Mouse (Mus musculus): ENCODE measurements at regions not wholly inside any gene's neighbourhood (a gene's known extent, or its start where the extent isn't known, plus 50 kb on each side); places are given as distances from the start of the nearest gene placed in this dataset.

- Histone ChIP-seq H3K4me3 (ENCODE audit: low read length) (no peak overlapping the region), H3K9me3 (ENCODE audit: low read length) (0 out of 2 replicates have a peak, but pooled peaks cover 4% of the 10 kb centered on the region), H3K27ac (no peak overlapping the region), H3K36me3 (ENCODE audit: insufficient read depth, low read length) (no peaks in the 10 kb centered on the region), H3K27me3 (ENCODE audit: insufficient read depth, low read length) (no peaks in the 10 kb centered on the region), H3K4me2 (ENCODE audit: low read depth, low read length) (no peak overlapping the region), H3K4me1 (ENCODE audit: insufficient read depth, low read length) (no peaks in the 10 kb centered on the region), H3K9ac (replicated peaks; ENCODE audit: low read length) (no peak overlapping the region)
- ATAC-seq (no peak), DNase-seq (ENCODE audit: low spot score) (no peak)
- no peak for TF ChIP-seq CTCF (IDR thresholded peaks at IDR 0.05; ENCODE audit: low read depth)
- 88% methylated on average over 6 of the region's 6 CpGs for WGBS
Measured at GRCm38 (mm10) chr4:124422406-124422805, 188.2 kb downstream of the 3100002H09Rik start.

GRCm38 (mm10) chr4:124418431-124418830 is 192.2 kb downstream of the 3100002H09Rik start:
- TF ChIP-seq CTCF (IDR thresholded peaks at IDR 0.05; ENCODE audit: low read depth): no peak
- no peak overlapping the region for H3K4me2 ChIP-seq (ENCODE audit: low read depth, low read length)
- no peaks in the 10 kb centered on the region for H3K4me1 ChIP-seq (ENCODE audit: insufficient read depth, low read length)
- H3K27me3 ChIP-seq (ENCODE audit: insufficient read depth, low read length): no peaks in the 10 kb centered on the region
- no peak overlapping the region for H3K4me3 ChIP-seq (ENCODE audit: low read length)
- H3K27ac ChIP-seq: no peak overlapping the region
- H3K9ac ChIP-seq (replicated peaks; ENCODE audit: low read length): no peak overlapping the region
- H3K9me3 ChIP-seq (ENCODE audit: low read length): 0 out of 2 replicates have a peak, but pooled peaks cover 4% of the 10 kb centered on the region
- H3K36me3 ChIP-seq (ENCODE audit: insufficient read depth, low read length): no peaks in the 10 kb centered on the region
- ATAC-seq: no peak
- DNase-seq (ENCODE audit: low spot score): no peak
- 52% methylated on average over 8 of the region's 8 CpGs for WGBS

GRCm38 (mm10) chr4:124417176-124417575 is 193.4 kb downstream of the 3100002H09Rik start:
- no peak overlapping the region for H3K27ac ChIP-seq
- H3K4me1 ChIP-seq (ENCODE audit: insufficient read depth, low read length): no peaks in the 10 kb centered on the region
- 0 out of 2 replicates have a peak, but pooled peaks cover 4% of the 10 kb centered on the region for H3K9me3 ChIP-seq (ENCODE audit: low read length)
- TF ChIP-seq CTCF (IDR thresholded peaks at IDR 0.05; ENCODE audit: low read depth): no peak
- ATAC-seq (no peak), DNase-seq (ENCODE audit: low spot score) (no peak)
- no peaks in the 10 kb centered on the region for H3K36me3 ChIP-seq (ENCODE audit: insufficient read depth, low read length)
- WGBS: 87% methylated on average over 8 of the region's 8 CpGs
- no peak overlapping the region for H3K4me2 ChIP-seq (ENCODE audit: low read depth, low read length)
- no peak overlapping the region for H3K4me3 ChIP-seq (ENCODE audit: low read length)
- H3K27me3 ChIP-seq (ENCODE audit: insufficient read depth, low read length): no peaks in the 10 kb centered on the region
- no peak overlapping the region for H3K9ac ChIP-seq (replicated peaks; ENCODE audit: low read length)

- no peak overlapping the region for H3K9ac ChIP-seq (replicated peaks; ENCODE audit: low read length)
- ATAC-seq (no peak), DNase-seq (ENCODE audit: low spot score) (no peak)
- H3K9me3 ChIP-seq (ENCODE audit: low read length): 0 out of 2 replicates have a peak, but pooled peaks cover 4% of the 10 kb centered on the region
- no peak overlapping the region for H3K4me3 ChIP-seq (ENCODE audit: low read length)
- no peaks in the 10 kb centered on the region for H3K4me1 ChIP-seq (ENCODE audit: insufficient read depth, low read length)
- no peak overlapping the region for H3K27ac ChIP-seq
- no peaks in the 10 kb centered on the region for H3K36me3 ChIP-seq (ENCODE audit: insufficient read depth, low read length)
- H3K27me3 ChIP-seq (ENCODE audit: insufficient read depth, low read length): no peaks in the 10 kb centered on the region
- no peak for TF ChIP-seq CTCF (IDR thresholded peaks at IDR 0.05; ENCODE audit: low read depth)
- H3K4me2 ChIP-seq (ENCODE audit: low read depth, low read length): no peak overlapping the region
- 95% methylated on average over 6 of the region's 6 CpGs for WGBS
Measured at GRCm38 (mm10) chr4:124416266-124416665, 194.3 kb downstream of the 3100002H09Rik start.

- WGBS: 88% methylated on average over 7 of the region's 7 CpGs
- Histone ChIP-seq H3K27ac (no peak overlapping the region), H3K36me3 (ENCODE audit: insufficient read depth, low read length) (no peaks in the 10 kb centered on the region), H3K4me1 (ENCODE audit: insufficient read depth, low read length) (no peaks in the 10 kb centered on the region), H3K4me2 (ENCODE audit: low read depth, low read length) (no peak overlapping the region), H3K4me3 (ENCODE audit: low read length) (no peak overlapping the region), H3K27me3 (ENCODE audit: insufficient read depth, low read length) (no peaks in the 10 kb centered on the region), H3K9me3 (ENCODE audit: low read length) (no peaks in the 10 kb centered on the region), H3K9ac (replicated peaks; ENCODE audit: low read length) (no peak overlapping the region)
- ATAC-seq (no peak), DNase-seq (ENCODE audit: low spot score) (no peak)
- TF ChIP-seq CTCF (IDR thresholded peaks at IDR 0.05; ENCODE audit: low read depth): no peak
Measured at GRCm38 (mm10) chr4:124414386-124414785, 196.2 kb downstream of the 3100002H09Rik start.

- Histone ChIP-seq H3K27ac (no peak overlapping the region), H3K4me3 (ENCODE audit: low read length) (no peak overlapping the region), H3K4me2 (ENCODE audit: low read depth, low read length) (no peak overlapping the region), H3K36me3 (ENCODE audit: insufficient read depth, low read length) (no peaks in the 10 kb centered on the region), H3K4me1 (ENCODE audit: insufficient read depth, low read length) (no peaks in the 10 kb centered on the region), H3K9me3 (ENCODE audit: low read length) (no peaks in the 10 kb centered on the region), H3K9ac (replicated peaks; ENCODE audit: low read length) (no peak overlapping the region), H3K27me3 (ENCODE audit: insufficient read depth, low read length) (no peaks in the 10 kb centered on the region)
- ATAC-seq (no peak), DNase-seq (ENCODE audit: low spot score) (no peak)
- WGBS: 96% methylated on average over 1 of the region's 1 CpGs
- no peak for TF ChIP-seq CTCF (IDR thresholded peaks at IDR 0.05; ENCODE audit: low read depth)
Measured at GRCm38 (mm10) chr4:124409279-124409678, 201.3 kb downstream of the 3100002H09Rik start.

- 0 out of 2 replicates have a peak, but pooled peaks have one; percentile 4 for TF ChIP-seq CTCF (IDR thresholded peaks at IDR 0.05; ENCODE audit: low read depth)
- Histone ChIP-seq H3K27me3 (ENCODE audit: insufficient read depth, low read length) (no peaks in the 10 kb centered on the region), H3K36me3 (ENCODE audit: insufficient read depth, low read length) (no peaks in the 10 kb centered on the region), H3K4me2 (ENCODE audit: low read depth, low read length) (no peak overlapping the region), H3K4me3 (ENCODE audit: low read length) (no peak overlapping the region), H3K4me1 (ENCODE audit: insufficient read depth, low read length) (peaks cover 3% of the 10 kb centered on the region; the same call in 1 of the 2 replicates), H3K9me3 (ENCODE audit: low read length) (no peaks in the 10 kb centered on the region), H3K27ac (no peak overlapping the region), H3K9ac (replicated peaks; ENCODE audit: low read length) (no peak overlapping the region)
- DNase-seq (ENCODE audit: low spot score) (peak; percentile 36), ATAC-seq (no peak)
- WGBS: 45% methylated on average over 8 of the region's 8 CpGs
Measured at GRCm38 (mm10) chr4:124402075-124402474, 208.5 kb downstream of the 3100002H09Rik start.
